Mouse (Mus musculus): Measurements from ENCODE around the gene Magohb.
A peak's percentile ranks its signal among the peaks of the same experiment; 100 is the strongest.
"Not testable (repeated sequence)": the region's sequence is repeated elsewhere in the genome, so short reads cannot be mapped to it uniquely, and the experiment has no call there.

The Magohb gene

DNA sequence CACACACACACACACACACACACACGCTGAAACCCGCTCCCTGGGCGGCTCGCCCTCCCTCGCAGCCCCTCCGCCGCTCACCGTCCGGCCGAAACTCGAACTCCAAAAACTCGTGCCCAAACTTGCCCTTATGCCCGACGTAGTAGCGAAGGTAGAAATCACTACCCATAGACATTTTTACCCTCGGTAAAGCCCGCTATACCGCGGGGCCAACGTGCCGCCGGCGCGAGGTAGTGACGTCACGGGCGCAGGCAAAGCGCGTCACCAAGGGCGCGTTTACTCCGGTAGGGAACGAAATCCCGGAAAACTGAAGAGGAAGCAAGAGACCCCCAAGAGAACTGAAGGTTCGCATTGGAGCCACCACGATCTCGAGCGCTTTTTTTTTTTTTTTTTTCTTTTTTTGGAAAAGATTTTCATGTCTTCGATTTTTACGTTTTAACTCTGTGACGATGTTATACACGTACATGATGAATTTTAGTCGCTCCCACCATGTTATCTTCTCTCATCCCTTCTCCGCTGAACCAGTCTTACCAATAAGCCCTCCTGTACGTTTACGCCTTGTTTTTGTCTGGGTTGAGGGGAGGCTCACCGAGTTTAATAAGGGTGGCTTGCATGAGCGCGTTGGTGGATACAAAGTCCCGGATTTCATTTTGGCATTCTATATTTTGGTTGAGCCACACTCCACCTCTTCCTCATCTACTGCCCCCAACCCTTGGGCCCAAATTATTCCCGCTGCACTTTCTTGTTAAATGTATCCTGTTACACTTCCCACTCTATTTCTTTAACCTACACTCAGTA lies at the start of gene Magohb:
TSS of gene Magohb (minus strand) at position 254 of the 798 bp plus-strand sequence.
- DNase-seq, result peak; percentile 92 to 95

DNA sequence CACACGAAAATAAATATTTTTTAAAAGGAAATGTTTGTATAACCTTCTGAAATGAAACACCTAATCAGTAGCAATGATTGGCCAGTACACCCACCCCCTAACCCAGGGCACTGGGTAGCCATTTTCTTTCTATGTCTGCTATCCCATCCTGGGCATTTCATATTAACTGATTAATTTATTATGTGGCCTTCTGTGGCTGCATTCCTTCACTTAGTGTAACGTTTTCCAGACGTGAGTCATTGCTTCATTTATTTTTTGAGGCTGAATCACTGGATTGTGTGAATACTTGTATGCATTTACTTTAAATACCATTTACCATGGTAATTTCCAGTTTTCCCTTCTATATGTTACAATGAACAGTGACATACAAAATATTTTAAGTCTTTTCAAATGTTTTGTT lies 47.0 kb upstream of the Magohb start:
- DNase-seq, result no peak

DNA sequence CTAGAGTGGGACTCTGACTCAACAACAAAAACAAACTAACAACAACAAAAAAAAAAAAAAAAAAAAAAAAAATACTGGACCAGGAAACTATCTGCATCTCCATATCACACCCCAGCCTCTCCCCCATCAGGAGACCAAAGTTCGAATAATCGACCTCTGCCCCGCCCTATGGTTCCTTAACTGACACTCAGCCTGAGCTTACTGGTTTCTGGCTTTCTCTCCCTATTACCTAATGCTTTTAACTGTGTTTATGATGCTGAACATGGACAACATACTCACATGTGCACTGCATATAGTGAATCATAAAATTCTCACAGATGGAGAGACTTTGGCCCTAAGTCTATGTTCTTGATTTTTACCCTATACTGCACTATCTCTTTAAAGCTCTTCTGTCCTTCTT lies 46.3 kb upstream of the Magohb start:
- DNase-seq, result no peak

DNA sequence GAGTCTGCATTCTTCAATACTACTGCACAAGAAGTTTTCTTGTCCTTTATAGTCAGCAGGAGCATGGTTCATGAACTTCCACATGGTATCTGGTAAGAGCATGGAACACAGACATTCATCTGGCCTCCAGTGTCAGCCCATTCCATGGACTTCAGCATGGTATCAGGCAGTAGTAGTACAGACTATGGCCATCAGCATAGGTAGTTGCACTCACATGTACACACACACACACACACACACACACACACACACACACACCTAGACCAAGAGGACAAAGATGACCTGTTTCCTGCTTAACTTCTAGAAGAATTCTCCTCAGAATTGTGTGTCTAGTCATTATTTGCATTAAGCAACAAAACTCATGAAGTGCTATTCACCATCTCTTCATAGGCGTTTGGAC lies 45.7 kb upstream of the Magohb start:
- no peak for DNase-seq

DNA sequence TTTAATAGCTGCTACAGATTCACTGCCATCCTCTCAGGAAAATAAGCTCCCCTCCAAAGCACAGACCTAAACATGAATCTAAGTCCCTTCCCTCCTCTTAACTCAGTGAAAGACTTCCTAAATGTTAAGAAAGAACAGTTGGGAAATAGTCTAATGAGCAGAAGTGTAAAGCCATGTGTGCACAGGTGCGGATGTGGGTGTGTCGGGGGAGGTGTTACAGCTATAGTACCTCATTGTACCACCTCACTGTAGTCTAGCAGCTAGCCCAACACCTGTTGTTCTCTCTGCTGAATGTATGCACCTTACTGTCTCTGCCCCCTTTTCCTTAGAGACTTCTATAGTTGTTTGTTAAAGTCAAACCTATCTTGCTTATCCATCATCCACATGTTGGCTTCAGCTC lies 34.0 kb upstream of the Magohb start:
- DNase-seq, result no peak

DNA sequence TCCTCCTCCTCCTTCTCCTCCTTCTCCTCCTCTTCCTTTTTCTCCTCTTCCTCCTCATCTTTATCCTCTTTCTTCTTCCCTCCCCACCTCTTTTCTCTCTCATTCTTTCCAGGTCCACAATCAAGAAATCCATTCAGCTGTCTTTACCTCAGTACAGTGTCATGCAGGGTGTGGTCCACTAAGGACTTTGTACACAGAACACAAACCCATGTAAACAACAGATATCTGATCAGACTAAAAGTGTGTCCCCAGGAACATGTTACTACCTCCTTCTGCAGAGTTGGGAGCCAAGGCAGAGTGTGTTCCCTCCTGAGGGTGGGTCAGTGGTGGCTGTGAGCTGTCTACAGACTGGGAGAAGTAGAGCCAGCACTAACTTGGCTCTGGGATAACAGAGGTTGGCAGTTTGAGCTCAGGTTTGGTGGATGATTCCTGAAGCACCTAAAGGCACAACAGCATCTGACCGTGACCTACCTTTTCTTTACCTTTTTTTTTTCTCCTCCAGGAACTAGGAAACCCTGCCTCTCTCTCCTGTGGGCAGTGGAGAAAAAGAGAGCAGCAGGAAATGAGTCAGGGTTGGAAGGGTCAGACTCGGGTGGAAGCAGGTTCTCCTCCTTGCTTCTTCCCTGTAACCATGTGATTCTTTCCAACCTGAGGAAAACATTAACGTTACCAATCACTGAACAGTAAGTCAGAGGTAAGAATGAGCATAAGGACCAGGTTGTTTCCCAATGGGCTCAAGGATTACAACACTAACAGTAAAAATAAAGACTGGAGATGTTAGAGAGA lies 29.0 kb upstream of the Magohb start:
- no peak for DNase-seq

DNA sequence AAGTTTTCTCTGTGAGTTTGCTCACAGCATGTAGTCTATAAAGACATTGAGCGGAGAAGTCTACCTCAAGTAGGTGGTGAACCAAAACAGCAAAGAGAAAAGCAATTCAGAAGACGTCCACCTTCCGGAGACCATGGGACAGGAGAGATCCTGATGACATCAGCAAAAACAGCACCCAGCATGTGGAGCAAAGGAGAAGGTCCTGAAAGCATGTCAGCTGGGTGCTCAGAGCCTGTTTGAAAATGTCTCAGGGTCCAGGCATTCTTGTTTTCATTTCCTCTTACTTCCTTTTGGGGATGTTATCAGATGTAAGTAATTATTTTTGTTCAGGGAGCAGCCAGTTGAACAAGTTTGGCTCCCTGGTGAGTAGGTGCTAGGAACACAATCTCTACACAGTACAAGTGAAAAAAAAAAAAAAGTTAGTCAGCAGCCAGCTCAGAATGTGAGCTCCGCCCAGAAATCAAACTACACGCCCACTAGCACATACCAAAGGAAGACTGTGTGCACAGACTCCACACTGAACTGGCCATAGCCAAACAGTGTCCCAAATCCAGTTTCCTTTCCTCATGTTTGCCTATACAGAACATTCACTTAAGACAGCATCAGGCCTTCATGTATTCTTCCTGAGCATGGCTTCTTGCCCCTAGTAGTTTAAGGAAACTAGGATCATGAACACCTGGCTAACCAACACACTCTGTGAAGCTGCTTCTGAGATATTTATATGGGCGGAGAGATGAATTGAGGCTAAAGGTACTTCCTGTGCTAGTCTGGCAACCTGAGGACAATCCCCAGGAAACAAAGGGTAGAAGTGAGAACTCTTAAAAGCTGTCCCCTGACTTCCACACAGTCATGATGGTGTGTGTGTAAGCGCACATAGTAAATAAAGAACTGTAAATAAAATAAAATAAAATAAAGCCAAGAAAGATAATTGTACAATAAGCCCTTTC lies 23.4 kb upstream of the Magohb start:
- DNase-seq, result no peak

DNA sequence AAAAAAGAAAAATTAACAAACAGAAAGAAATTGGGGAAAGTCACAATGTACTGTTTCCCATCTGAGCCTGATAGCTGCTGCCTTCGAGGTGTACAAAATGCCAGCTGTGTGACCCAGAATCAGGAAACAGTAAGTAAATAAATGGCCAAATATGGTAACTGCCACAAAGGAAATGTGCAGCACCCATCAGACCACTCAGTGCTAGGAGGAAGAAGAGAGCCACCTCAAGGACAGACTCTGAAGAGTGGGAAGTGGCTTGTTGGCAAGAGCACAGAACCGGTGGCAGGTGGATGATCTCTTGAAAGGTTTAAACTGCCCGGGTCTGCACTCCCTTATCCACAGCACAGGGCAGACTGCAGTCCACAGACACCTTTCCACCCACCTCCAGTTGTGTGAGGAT lies 15.0 kb upstream of the Magohb start:
- DNase-seq, result no peak

DNA sequence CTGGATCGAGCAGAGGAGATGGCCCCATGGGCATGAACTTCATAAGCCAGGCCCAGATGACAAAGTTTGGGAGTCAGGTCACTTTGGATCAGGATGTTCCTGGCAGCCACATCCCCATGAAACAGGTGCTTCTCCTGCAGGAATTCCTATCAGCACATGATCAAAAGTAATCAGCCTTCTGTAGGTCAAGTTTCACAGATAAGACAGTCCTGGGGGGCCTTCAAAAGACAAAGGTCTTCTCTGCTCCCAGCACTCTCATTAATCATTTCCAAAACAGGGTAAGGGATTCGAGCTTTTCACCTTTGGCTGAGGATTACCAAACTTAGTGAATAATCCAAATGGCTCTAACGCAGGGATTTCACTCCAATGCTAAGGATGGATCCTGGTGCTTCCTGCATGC lies 11.7 kb upstream of the Magohb start:
- DNase-seq, result no peak

DNA sequence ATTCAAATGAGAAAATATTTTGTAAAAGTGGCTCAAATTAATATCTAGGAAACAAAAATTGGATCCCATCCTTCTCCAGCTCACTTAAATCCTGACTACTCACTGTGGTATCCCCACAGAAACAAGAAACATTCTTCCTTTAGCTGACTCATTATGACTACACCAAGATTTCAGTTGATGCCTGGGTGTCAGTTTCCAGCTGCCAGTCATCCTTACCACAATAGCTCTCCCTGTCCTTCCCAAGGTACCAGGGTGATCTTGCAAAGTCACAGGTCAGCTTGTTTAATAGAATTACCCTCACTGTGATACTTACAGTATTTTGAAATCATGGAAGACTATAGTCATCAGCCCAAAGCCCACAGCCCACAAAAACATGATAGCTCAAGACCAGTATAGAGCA lies 5.5 kb upstream of the Magohb start:
- DNase-seq, result no peak

DNA sequence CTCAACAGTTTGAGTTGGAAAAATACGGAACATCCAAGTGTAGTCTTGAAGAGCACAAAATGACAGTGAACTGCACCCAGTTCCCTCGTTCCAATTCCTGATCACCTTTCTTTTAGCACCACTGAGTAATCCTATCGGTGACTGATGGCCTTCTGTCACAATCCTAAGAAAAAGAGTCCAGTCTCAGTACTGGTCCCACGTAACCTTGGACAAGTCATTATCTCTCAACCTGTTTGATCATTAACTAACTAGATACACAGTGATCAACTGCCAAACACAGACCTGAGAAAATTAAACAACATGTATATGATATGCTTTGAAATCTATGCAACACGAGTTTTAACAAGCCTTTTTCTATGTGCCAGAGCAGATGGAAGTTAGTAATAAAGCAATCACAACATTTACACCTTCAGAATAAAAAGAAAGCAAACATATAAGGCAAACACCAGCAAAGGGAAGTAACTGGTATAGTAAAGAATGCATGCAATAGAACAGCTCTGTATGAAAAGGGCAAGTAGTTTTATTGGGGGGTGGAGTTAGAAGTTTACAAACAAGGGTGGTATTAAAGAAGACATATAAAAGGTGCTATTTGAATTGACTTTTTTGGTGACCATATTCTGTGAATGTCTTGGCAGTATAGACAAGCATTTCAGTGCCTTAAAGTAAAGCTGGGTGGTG lies 1.5 kb upstream of the Magohb start:
- no peak for DNase-seq

DNA sequence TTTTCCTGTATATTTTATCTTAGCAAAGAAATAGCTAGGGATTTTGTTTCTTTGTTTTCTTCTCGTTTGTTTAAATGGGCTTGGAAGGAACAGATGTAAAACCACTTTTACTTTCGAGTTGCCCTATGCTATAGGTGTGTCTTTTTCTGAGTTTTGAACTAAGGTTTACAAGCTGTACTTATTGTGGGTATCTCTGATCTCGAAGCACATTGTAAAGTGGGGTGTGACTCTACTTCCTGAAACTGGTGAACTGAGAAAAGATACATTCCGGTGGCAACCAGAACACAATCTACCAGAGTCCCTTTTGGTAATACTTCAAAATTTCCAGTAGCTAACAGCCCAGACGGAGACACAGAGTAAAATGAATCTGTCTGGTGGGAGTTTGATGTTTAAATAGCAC lies 872 bp upstream of the Magohb start:
- DNase-seq, result no peak

DNA sequence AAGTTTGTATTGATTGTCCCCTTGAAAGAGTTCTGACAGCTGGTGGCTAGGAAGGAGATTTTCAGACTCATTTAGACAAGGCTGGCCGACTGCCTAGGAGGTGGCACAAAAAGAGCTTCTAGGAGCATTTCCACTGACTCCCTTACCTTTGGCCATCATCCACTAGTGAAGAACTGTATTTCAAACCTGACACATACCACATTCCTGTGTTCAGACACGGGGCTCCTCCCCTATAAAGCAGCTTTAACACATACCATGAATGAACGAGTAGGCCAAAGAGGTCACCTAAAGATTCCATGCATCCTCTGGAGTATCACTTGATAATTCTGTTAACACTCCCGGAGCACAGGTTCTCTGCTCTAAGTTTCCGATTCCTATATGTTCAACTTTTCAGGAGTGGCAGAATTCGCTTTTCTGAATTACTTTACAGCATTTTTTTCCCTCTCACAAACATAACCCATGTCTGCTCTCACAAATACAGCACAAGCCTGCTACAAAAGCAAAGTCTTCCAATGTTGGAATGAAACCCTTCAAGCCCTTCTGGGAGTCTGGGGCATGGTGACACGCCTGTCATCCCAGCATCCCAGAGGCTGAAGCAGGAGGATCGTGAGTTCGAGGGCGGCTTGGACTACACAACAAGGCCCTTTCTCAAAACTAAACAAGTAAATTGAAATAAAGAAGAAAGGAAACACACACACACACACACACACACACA lies 611 bp downstream of the Magohb start:
- peak; percentile 6 to 57 for DNase-seq

DNA sequence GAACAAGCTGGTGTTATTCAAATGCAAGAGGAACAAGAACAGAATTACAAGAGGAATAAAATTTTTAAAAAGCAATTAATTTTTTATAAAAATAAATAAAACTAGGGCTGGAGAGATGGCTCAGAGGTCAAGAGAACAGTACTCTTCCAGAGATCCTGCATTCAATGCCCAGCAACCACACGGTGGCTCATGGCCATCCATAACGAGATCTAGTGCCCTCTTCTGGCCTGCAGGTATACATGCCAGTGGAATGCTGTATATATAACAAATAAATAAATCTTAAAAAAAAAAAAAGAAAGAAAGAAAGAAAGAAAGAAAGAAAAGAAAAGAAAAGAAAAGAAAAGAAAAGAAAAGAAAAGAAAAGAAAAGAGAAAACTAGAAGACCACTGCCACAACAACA lies 2.6 kb downstream of the Magohb start:
- DNase-seq, result peak; percentile 16 to 47

DNA sequence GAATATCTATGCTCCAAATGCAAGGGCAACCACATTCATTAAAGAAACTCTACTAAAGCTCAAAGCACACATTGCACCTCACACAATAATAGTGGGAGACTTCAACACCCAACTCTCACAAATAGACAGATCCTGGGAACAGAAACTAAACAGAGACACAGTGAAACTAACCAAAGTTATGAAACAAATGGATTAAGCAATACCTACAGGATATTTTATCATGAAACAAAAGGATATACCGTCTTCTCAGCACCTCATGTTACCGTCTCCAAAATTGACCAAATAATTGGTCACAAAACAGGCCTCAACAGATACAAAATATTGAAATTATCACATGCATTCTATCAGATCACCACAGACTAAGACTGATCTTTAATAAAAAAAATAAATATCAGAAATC lies 14.9 kb downstream of the Magohb start:
- DNase-seq, result not testable (repeated sequence)

DNA sequence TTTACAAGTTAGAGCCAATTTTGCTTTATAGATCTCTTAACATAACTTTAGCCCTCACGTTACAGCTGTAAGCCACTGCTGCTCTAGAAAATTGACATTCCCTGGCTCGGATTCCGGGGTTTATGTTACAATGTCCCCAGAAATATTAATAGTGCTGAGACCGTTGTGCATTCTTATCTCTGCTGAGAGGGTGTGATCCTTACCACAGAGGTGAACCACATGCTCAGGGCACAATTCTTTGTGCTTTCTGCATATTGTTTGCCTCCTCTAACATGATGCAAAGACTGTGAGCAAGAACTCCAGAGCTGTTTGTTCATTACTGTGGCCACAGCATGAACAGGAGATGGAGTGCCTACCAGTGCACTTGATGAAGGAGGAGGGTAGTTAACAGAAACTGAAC lies 16.4 kb downstream of the Magohb start:
- no peak for DNase-seq

DNA sequence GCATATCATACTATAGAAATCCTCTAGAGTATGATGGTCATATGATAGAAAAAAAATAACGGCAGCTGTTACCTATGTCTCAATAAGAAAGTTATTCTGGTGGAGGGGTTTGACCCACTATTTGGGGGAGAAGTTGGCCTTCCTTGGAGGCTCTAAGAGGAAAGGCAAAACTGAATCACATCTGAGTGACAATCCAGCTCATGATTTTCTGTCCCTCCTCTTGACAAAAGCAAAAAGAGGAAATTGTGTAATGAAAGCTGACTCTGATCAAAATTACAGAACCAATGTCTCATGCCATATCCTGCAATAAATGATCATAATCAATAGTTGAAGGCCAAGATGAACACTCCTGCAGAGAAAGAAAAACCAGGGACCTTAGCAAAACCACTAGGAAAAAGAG lies 20.7 kb downstream of the Magohb start:
- DNase-seq, result no peak

DNA sequence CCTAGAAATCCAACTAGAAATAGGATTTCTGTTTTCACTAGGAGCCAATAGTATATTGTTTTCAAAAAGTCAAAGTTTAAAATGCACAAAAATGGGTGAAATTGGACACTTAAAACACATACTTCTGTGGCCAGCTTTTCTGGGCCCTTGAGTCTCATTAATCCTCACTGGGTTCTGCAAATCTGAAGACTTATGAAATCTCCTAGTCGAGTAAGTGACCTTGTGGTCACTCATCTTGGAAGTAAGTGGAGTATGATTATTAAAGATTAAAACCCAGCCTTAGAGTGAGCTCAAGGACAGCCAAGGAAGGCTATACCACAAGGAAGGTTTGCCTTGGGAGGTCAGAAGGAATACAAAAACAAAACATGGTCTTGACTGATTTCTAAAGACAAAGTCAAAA lies 22.7 kb downstream of the Magohb start:
- DNase-seq, result no peak

DNA sequence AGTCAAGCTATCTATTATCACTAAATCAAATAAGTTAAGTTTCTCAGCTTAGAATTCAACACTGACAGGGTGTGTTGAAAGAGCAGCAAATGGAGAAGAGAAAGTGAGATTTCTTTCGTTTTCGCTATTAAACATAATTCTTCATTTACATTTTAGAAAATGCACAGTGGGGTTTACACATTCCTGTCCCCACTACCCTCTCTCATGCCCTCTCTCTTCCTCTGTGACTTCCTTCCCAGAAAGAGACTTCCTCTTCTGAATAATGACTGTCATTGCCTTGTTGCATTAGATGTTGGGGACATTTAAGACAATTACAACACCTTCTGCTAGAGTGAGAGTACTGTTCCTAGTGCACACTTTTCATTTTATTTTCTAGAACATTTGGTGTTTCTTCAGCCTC lies 23.4 kb downstream of the Magohb start:
- no peak for DNase-seq

DNA sequence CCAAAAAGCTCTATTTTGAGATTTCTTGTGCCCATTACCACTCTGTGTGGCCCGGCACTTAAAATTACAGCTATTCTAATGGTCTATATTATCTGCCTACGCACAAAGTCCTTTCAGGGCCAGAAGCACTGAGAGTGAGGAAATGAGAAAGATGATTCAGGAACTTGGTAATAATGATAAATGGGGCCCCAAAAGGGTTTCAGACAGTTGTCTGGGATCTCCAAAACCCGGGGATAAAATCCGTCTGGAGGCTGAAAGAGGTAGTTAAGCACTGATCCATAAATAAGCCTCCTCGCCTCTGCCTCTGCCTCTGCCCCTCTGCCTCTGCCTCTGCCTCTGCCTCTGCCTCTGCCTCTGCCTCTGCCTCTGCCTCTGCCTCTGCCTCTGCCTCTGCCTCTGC lies 28.9 kb downstream of the Magohb start:
- DNase-seq, result no peak

DNA sequence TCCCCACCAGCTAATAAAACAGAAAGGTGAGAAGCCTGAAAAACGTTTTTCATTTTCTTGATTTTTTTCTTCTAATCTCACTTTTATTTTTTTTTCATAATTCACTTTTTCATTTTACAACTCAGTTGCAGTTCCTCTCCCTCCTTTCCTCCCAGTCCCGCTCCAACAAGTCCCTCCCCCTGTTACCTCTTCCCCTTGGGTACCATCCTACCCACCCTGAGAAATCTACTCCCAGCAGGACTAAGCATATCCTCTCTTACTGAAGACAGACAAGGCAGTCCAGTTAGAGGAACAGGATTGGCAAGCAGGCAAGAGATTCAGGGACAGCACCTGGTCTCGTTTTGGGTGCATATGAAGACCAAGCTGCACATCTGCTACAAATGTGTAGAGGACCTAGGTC lies 30.3 kb downstream of the Magohb start:
- no peak for DNase-seq

DNA sequence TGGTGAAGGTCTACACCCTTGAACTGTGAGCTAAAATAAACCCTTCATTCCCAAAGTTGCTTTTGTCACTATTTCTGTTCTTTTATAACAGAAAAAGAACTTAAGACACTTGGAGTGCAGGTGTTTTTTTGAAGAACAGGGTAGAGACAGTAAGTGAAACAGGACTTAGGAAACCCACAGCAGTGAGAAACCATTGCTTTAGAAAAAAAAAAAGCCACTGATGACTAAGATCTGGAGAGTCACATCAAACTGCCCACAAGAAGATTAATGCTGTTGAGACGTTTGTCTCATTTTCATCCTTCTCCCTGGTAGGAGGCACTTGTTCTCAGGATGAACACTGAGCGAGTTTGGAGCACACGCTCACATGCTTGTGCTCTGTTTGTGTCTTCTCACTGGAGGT lies 31.0 kb downstream of the Magohb start:
- no peak for DNase-seq

All from cerebellum, postnatal 25 days (tissue).